Mouse (Mus musculus) WW6 (cell line): ENCODE data around the gene Lsm2.
A peak's percentile ranks its signal among the peaks of the same experiment; 100 is the strongest.
"Not testable (repeated sequence)": the region's sequence is repeated elsewhere in the genome, so short reads cannot be mapped to it uniquely, and the experiment has no call there.

Experiments used
- DNase-seq: peaks from one replicate; pipeline ENCODE4 v3.0.0-alpha.2; 2013; ENCODE audit warnings: low read depth, low spot score

Gene Lsm2

DNA sequence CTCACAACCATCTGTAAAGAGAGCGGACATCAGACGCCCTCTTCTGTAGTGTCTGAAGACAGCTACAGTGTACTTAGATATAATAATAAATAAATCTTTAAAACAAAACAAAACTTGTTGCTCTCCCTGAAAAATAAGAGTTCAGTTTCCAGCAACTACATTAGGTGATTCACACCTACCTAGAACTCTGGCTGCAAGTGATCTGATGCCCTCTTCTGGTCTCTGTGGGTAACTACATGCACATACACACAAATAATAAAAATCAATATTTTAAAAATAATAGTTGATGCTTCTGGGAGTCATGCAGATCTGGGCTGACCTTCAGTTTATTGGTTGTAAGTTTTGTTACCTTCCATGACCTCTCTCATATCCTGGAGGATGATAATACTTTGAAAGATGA, 2.6 kb downstream of the Lsm2 start:
- DNase-seq = no peak

- DNase-seq = no peak
Measured at GRCm38 (mm10) chr17:34994751-34995150, 13.1 kb downstream of the Lsm2 start.

GRCm38 (mm10) chr17:34995192-34995591, 13.5 kb downstream of the Lsm2 start:
- not testable (repeated sequence) for DNase-seq

DNA sequence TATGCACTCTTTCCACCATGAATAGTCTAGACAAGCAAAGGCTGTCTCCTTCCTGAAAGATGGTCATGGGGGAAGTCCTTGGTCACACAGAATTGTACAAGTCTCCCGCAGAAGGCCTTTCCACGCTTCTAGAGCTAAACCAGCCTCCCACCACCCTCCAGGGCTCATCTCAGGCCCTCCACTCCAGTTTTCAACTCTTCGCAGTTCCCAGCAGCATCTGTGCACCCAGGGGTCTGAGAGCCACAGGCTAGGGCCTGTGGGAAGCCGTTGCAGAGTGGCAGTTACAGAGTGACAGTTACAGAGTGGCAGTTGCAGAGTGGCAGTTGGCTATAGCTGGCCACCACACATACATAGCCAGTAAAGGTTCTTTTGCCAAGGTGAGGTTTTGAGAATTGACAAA, 14.3 kb downstream of the Lsm2 start:
- not testable (repeated sequence) for DNase-seq

GRCm38 (mm10) chr17:34996411-34997141, 14.9 kb downstream of the Lsm2 start:
- no peak for DNase-seq

DNA sequence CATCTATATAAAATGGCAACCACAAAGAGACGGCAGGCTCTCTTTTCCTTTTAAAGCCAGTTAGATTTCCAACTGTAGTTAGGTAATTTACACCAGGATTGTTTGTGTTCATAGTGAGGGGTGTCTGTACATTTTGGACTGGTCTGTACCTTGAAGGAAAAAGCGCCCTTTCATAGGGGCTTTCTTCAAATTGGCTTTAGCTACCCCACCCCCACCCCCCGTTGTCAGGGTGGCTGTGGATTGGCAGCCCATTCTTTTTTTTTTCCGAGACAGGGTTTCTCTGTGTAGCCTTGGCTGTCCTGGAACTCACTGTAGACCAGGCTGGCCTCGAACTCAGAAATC, 15.5 kb downstream of the Lsm2 start:
- DNase-seq = no peak

GRCm38 (mm10) chr17:34998526-34999430, 17.1 kb downstream of the Lsm2 start:
- DNase-seq = no peak

- not testable (repeated sequence) for DNase-seq
Measured at GRCm38 (mm10) chr17:34999871-35000716, 18.4 kb downstream of the Lsm2 start.

DNA sequence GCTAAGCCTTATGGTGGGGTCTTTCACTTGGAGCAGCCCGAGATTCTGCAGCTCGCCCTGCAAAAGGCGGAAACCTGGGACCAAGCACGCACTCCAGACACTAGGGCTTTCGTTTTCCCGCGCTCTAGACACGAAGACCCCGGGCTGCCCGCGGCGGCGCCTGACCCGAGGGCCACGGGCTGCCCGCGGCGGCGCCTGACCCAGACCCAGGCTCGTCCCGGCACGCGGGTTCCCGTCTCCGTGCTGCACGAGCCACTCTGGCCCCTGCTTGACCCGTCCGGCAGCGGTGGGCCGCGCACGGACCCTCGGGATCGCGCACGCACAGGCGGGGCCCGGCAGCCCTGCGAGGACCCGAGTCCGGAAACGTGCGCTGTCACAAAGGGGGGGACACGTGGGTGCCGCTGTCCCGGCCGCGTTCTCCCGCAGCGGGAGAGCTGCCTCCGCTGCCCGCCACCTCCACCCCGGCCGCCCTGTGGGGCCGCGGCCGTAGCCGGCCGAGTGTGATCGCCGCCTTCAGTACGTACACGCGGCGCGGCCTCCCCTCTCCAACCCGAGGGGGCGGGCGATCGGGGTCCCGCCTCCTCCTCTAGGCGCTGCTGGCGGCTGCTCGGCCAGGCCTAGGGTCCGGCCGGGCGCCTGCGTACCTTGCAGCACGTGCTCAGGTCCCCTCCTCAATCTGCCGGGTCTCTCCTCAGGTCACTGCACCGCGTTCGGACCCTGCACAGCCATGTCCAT, 19.2 kb downstream of the Lsm2 start, which contains the start of gene Vars:
Gene Vars (plus strand): TSS at position 271 of the 735 bp plus-strand sequence.
- DNase-seq = peak; percentile 61

DNA sequence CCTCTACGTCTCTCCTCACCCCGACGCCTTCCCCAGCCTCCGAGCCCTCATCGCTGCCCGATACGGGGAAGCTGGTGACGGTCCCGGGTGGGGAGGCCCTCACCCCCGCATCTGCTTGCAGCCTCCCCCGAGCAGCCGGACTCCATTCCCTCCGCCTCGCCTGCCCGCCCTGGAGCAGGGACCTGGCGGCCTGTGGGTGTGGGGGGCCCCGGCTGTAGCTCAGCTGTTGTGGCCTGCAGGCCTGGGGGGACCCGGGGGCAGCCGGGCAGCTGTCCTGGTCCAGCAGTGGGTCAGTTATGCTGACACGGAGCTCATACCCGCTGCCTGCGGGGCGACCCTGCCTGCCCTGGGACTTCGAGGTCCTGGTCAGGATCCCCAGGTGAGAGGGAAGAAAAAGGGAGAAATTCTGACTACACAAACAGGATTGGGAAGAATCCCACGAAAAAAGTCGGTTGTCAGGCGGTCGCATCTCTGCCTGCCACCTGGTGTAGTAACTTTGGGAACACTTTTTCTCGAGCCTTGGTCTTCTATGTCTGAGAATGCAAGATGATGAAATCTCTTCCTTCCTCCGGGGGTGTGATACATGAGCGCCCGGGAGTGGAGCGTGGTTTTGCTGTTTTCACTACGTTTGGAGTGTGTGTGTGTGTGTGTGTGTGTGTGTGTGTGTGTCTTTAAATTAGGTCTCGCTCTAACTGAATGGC, 19.9 kb downstream of the Lsm2 start:
- no peak for DNase-seq

- no peak for DNase-seq
Measured at GRCm38 (mm10) chr17:35002153-35002865, 20.6 kb downstream of the Lsm2 start.

DNA sequence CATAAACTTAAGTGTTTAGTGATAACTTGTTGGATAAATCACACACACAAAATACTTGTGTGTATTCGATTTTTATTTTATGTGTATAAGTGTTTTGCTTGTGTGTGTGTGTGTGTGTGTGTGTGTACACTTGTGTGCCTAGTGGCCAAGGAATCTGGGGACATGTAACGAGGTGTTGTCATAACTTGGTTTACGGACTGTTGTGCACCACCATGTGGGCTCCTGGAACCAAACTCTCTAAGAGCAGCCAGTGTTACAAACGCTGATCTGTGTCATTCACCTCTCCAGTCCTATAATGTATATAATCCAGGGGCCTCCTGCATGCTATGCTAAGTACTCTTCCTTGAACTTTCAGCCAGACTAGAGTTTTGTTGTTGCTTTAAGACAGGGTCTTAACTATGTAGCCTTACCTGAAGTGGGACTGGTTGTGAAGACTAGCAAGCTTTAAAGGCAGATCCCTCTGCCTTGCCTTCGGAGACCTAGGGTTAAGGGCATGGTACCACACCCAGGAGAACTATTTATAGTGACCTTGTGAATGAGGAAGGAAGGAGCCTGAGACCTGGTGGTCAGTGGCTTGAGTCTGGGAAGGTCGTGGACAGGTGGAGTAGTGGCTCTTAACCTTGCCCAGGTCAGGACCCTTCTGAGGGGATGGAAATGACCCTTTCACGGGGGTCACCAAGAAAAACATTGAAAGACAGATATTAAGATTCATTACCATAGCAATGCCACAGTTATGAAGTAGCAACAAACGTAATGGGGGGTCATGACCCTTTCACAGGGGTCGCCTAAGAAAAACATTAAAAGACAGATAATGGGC, 21.6 kb downstream of the Lsm2 start:
- no peak for DNase-seq

DNA sequence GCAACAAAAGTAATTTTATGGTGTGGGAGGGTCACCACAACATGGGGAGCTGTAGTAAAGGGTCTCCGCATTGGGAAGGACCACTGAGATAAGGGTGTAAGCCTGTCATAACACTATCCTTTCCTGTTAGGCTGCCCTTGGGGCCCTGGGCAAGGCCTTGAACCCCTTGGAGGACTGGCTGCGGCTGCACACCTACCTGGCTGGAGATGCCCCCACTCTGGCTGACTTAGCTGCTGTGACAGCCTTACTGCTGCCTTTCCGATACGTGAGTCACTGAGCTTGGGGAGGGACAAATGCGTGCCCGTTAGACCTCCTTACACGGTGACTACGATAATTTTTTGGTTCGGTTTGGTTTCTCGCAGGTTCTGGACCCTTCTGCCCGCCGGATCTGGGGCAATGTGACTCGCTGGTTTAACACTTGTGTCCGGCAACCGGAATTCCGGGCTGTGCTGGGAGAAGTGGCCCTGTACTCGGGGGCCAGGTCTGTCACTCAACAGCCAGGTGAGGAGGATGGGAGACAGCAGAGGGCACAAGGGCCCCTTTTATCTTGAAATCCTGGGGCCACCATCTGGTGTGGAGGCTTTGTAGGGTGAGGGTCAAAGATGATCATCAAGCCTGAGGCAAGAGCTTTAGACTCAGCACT, 22.5 kb downstream of the Lsm2 start:
- no peak for DNase-seq

DNA sequence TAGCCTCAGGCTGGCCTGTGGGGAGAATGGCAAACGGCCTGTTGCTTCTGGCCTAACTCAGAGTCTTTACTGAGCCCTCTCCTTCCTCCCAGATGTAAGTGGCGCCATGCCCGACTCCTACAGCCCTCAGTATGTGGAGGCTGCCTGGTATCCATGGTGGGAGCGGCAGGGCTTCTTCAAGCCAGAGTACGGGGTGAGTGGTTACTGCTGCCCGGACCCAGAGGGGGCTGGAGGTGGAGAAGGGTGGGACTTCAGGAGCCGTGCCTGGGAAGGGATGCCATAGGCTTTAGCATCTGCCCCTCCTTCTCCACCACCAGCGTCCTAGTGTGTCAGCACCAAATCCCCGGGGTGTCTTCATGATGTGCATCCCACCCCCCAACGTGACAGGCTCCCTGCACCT, 23.5 kb downstream of the Lsm2 start:
- DNase-seq = no peak

DNA sequence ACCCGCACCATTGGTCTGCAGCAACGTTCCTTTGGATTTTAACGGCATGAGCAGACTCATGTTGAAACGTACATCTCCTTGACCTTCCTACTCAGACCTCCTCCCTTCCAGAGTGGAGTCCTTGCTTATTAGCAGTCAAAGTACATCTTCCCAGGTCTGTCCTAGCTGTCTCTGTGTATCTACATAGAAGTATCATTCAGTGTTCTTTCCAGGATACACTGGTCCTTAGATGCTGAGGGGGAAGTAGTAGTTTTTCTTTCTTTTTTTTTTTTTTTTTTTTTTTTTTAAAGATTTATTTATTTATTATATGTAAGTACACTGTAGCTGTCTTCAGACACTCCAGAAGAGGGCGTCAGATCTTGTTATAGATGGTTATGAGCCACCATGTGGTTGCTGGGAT, 24.2 kb downstream of the Lsm2 start:
- not testable (repeated sequence) for DNase-seq

- no peak for DNase-seq
Measured at GRCm38 (mm10) chr17:35007387-35007991, 25.8 kb downstream of the Lsm2 start.

DNA sequence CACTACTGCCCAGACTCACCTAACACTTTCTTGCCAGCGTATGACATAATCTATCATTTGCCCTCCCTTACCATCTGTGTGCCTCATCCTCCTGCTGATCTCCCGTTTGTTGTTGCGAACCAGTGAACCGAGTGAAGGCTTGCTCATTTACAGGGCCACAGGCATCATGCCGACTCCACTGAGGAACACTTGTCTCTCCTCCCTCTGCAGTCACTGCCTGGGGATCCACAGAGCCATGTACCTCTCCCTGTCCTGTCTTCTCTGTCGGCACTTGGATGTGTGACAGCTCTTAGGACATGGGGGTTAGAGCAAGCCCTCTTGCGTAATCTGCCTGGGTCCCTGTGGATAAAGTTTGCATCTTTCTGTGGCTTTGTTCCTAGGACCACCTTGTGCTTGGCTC, 27.9 kb downstream of the Lsm2 start:
- DNase-seq = no peak

DNA sequence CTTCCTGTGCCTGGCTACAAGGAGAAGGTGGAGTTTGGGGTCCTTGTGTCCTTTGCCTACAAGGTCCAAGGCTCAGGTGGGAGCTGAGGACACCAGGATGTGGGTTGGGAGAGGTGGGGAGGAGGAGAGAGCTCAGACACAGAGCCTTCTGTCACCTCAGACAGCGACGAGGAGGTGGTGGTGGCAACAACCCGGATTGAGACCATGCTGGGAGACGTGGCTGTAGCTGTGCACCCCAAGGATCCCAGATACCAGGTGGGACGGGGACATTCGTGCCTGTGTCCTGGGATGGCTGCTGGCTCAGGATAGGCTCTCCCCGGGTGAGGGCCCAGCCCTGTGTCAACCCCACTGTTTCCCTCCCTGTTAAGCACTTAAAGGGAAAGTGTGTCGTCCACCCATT, 29.8 kb downstream of the Lsm2 start:
- DNase-seq = no peak
